Mouse (Mus musculus) brain, embryonic 14.5 days (tissue): ENCODE results near the gene Urad.

Experiments used
- CTCF ChIP-seq: fragments of 200-500 bp; IDR thresholded peaks from 2 replicates; pipeline ENCODE4 v1.5.1; 2012; ENCODE audit warnings: inconsistent platforms, mild to moderate bottlenecking, moderate library complexity, borderline replicate concordance; ENCODE audit not compliant: insufficient read depth, insufficient read length; ENCODE audit errors: extremely low read depth
- POLR2A ChIP-seq: fragments of 200-500 bp; IDR thresholded peaks from 2 replicates; pipeline ENCODE4 v1.6.1; 2012; ENCODE audit warnings: mild to moderate bottlenecking, inconsistent platforms, borderline replicate concordance; ENCODE audit not compliant: poor library complexity, insufficient read depth, insufficient read length, severe bottlenecking; ENCODE audit errors: extremely low read depth

DNA sequence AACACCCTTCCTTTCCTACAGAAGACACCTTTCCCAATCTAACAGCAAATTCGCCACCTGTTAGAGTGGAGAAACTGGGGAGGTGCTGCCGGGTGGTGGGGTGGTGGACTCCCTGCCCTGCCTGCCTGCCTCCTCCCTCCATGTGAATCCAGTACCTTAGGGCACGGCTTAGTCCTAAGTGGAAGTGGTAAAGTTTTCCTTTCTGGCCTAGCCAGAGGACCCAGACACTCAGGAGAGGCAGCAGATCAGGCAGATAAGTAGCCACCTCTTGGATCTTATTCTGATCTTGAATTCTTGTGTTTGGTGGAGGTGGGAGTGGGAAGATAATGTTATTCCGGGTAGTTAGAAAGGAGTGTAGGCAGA lies 22.3 kb downstream of the Urad start:
- TF ChIP-seq POLR2A (no peak), CTCF (no peak)
